Mouse (Mus musculus): Measurements from ENCODE around the gene 1810010H24Rik. TPM values are rescaled to one million over a fixed set of nuclear protein-coding genes. Genes with fewer than 3 reads are reported as not detected.
"Not testable (repeated sequence)": the region's sequence is repeated elsewhere in the genome, so short reads cannot be mapped to it uniquely, and the experiment has no call there.

The 1810010H24Rik gene
- polyA plus RNA-seq, 1 experiment, result 0.47 TPM

DNA sequence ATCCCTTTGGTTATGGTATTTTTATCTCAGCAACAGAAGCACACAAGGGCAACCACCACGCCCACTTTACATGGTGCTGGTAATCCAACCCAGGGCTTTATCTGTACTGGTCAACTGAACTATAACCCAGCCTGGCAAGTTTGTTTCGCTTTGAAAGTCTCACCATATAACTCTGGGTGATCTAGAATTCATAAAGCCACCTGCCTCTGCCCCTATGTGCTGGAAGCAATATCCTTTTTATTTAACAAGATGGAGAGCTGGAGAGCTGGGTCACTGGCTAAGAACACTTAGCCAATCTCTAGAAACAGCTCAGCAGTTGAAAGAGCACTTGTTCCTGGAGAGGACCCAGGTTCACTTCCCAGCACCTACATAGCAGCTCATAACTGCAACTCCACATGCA is 38.1 kb upstream of the 1810010H24Rik start:
- TF ChIP-seq FOSL1 (IDR thresholded peaks at IDR 0.05; ENCODE audit: insufficient read depth, low read length, poor library complexity, severe bottlenecking) (no peak), MYOD1 (IDR thresholded peaks at IDR 0.05; ENCODE audit: control insufficient read depth, insufficient read length, low read depth) (no peak), USF1 (IDR thresholded peaks at IDR 0.05; ENCODE audit: low read depth) (no peak), MAX (IDR thresholded peaks at IDR 0.05) (no peak), MYOG (IDR thresholded peaks at IDR 0.05; ENCODE audit: control insufficient read depth, extremely low read depth, insufficient read length) (no peak), CTCF (IDR thresholded peaks at IDR 0.05; ENCODE audit: control insufficient read depth, insufficient read depth, insufficient read length) (no peak), CEBPB (IDR thresholded peaks at IDR 0.05; ENCODE audit: low read depth) (no peak)
- peaks cover 20% of the 10 kb centered on the region for H3K79me2 ChIP-seq (ENCODE audit: control insufficient read depth, insufficient read depth)

DNA sequence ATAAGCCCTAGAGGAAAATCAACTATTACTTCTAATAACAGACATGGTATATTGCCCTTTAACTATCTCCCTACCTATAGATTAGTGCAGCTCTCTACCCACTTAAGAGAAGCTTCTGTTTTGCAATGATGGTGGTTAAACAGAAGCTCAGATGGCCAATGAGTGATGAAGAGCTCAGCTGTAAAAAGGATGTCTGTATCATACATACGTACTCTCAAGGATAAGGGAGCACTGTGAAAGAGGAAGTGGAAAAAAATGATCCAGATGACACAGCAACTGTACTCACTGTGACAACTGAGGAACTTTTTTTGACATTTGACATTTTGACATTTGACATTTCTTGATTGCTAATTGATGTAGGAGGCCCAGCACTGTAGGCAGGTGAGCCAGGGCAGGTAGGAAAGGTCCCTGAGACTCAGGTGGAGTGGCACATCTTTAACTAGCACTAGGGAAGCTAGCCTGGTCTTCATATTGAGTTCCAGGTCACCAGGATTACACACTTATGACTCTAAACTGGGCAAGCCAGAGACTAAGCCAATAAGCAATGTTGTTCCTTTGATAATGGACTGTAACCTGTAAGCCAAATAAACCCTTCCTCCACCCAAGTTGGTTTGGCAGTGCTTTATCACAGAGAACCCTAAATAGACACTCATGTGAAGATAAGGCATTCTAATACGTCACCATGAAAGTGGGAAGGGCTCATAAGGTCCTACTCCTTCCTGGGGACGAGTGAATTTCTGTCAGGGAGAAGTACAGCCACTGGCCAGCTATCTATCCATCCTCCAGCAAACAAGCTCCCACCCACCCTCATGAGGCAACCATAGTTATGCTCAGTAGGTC is 31.0 kb upstream of the 1810010H24Rik start:
- H3K27me3 ChIP-seq (ENCODE audit: control insufficient read depth, insufficient read depth, insufficient read length), result no peaks in the 10 kb centered on the region
- H3K4me3 ChIP-seq (ENCODE audit: insufficient read depth, poor library complexity, severe bottlenecking), result no peak overlapping the region
- peaks cover 64% of the 10 kb centered on the region for H3K79me3 ChIP-seq (ENCODE audit: low read depth)
- peaks cover 85% of the 10 kb centered on the region for H3K79me2 ChIP-seq (ENCODE audit: control insufficient read depth, insufficient read depth)
- no peak overlapping the region for H3ac ChIP-seq (ENCODE audit: control insufficient read depth, insufficient read length, low read depth)
- TF ChIP-seq MAX (IDR thresholded peaks at IDR 0.05) (no peak), MYOD1 (IDR thresholded peaks at IDR 0.05; ENCODE audit: control insufficient read depth, insufficient read length, low read depth) (no peak), FOSL1 (IDR thresholded peaks at IDR 0.05; ENCODE audit: insufficient read depth, low read length, poor library complexity, severe bottlenecking) (no peak), MYOG (IDR thresholded peaks at IDR 0.05; ENCODE audit: control insufficient read depth, extremely low read depth, insufficient read length) (no peak), CTCF (IDR thresholded peaks at IDR 0.05; ENCODE audit: control insufficient read depth, insufficient read depth, insufficient read length) (no peak), CEBPB (IDR thresholded peaks at IDR 0.05; ENCODE audit: low read depth) (no peak), USF1 (IDR thresholded peaks at IDR 0.05; ENCODE audit: low read depth) (no peak)
- H3K36me3 ChIP-seq (ENCODE audit: control insufficient read depth, insufficient read depth), result peaks cover 87% of the 10 kb centered on the region

More for the DNA sequence above, 38.1 kb upstream of the 1810010H24Rik start:
- peaks cover 72% of the 10 kb centered on the region for H3K36me3 ChIP-seq (ENCODE audit: control insufficient read depth, insufficient read depth)
- peaks cover 3% of the 10 kb centered on the region for H3K79me3 ChIP-seq (ENCODE audit: low read depth)
- no peak overlapping the region for H3ac ChIP-seq (ENCODE audit: control insufficient read depth, insufficient read length, low read depth)
- H3K4me3 ChIP-seq (ENCODE audit: insufficient read depth, poor library complexity, severe bottlenecking), result no peak overlapping the region
- no peaks in the 10 kb centered on the region for H3K27me3 ChIP-seq (ENCODE audit: control insufficient read depth, insufficient read depth, insufficient read length)

DNA sequence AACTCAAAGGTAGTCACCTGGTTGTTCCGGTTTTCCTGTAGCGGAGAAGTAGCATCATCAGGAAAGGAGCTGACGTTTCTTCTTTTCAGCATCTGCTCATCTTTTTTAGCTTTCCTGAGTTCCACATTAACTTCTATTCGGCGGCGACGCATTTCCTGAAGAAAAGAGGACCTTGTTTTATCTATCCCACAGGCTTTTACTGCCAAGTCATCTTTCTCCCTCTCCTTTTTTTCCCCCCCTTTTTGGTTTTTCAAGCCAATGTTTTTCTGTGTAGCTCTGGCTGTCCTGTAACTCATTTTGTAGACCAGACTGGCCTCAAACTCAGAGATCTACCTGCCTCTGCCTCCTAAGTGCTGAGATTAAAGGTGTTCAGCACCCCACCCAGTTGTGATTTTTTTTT is 29.0 kb upstream of the 1810010H24Rik start:
- not testable (repeated sequence) for H3K27me3 ChIP-seq (ENCODE audit: control insufficient read depth, insufficient read depth, insufficient read length); H3ac ChIP-seq (ENCODE audit: control insufficient read depth, insufficient read length, low read depth)
- Histone ChIP-seq H3K36me3 (ENCODE audit: control insufficient read depth, insufficient read depth) (peaks cover 67% of the 10 kb centered on the region), H3K4me3 (ENCODE audit: insufficient read depth, poor library complexity, severe bottlenecking) (peak overlapping the region; percentile 84), H3K79me2 (ENCODE audit: control insufficient read depth, insufficient read depth) (peaks cover 75% of the 10 kb centered on the region), H3K79me3 (ENCODE audit: low read depth) (peaks cover 63% of the 10 kb centered on the region)

DNA sequence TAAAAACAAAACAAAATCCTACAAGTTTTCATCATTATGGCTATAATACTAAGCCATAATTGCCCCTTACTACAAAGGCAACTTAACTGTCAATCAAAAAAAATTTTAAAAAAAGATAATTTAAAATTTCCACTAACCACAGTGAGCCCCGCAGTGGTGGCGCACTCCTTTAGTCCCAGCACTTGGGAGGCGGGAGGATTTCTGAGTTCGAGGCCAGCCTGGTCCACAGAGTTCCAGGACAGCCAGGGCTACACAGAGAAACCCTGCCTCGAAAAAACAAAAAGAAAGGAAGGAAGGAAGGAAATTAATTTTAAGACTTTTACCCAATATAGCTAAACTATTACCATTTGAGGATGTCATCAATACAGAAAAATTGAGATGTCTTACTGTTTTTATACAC is 27.5 kb upstream of the 1810010H24Rik start:
- TF ChIP-seq MYOG (IDR thresholded peaks at IDR 0.05; ENCODE audit: control insufficient read depth, extremely low read depth, insufficient read length), result no peak
- no peak for TF ChIP-seq MAX (IDR thresholded peaks at IDR 0.05)
- TF ChIP-seq CTCF (IDR thresholded peaks at IDR 0.05; ENCODE audit: control insufficient read depth, insufficient read depth, insufficient read length), result no peak
- no peak for TF ChIP-seq USF1 (IDR thresholded peaks at IDR 0.05; ENCODE audit: low read depth)
- H3K79me2 ChIP-seq (ENCODE audit: control insufficient read depth, insufficient read depth), result peaks cover 64% of the 10 kb centered on the region
- H3K36me3 ChIP-seq (ENCODE audit: control insufficient read depth, insufficient read depth), result peaks cover 56% of the 10 kb centered on the region
- H3K79me3 ChIP-seq (ENCODE audit: low read depth), result peaks cover 58% of the 10 kb centered on the region
- no peaks in the 10 kb centered on the region for H3K27me3 ChIP-seq (ENCODE audit: control insufficient read depth, insufficient read depth, insufficient read length)
- peak overlapping the region; percentile 84 for H3K4me3 ChIP-seq (ENCODE audit: insufficient read depth, poor library complexity, severe bottlenecking)
- no peak overlapping the region for H3ac ChIP-seq (ENCODE audit: control insufficient read depth, insufficient read length, low read depth)

DNA sequence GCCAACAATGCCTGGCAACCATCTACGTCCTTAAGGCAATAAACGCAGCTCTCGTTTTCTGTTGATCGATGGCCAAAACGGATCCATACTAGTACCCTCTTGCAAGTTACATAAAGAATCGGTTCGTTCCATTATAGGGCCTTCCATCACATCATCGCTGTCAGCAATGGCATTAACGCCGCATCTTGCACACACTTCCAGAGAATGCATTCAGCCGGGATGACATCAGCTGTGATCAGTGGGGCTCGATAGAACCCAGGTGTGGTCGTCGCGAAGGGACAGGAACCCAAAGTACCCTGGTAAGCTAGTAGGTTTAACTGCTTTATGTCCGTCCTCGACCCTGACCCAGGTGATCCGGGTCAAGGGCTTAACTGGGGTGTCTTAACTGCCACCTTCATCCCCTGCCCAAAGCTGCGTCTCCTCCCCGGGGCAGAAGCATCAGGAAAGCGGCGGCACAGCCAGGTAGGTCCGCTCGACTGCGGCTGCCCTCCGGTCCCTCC is 26.8 kb upstream of the 1810010H24Rik start:
- H3K36me3 ChIP-seq (ENCODE audit: control insufficient read depth, insufficient read depth), result peaks cover 50% of the 10 kb centered on the region
- H3K27me3 ChIP-seq (ENCODE audit: control insufficient read depth, insufficient read depth, insufficient read length), result no peaks in the 10 kb centered on the region
- peak overlapping the region; percentile 96 for H3ac ChIP-seq (ENCODE audit: control insufficient read depth, insufficient read length, low read depth)
- peaks cover 52% of the 10 kb centered on the region for H3K79me3 ChIP-seq (ENCODE audit: low read depth)
- peak overlapping the region; percentile 84 for H3K4me3 ChIP-seq (ENCODE audit: insufficient read depth, poor library complexity, severe bottlenecking)
- no peak for TF ChIP-seq USF1 (IDR thresholded peaks at IDR 0.05; ENCODE audit: low read depth)
- no peak for TF ChIP-seq CEBPB (IDR thresholded peaks at IDR 0.05; ENCODE audit: low read depth)
- no peak for TF ChIP-seq MYOG (IDR thresholded peaks at IDR 0.05; ENCODE audit: control insufficient read depth, extremely low read depth, insufficient read length)
- no peak for TF ChIP-seq MYOD1 (IDR thresholded peaks at IDR 0.05; ENCODE audit: control insufficient read depth, insufficient read length, low read depth)
- TF ChIP-seq MAX (IDR thresholded peaks at IDR 0.05), result no peak
- TF ChIP-seq CTCF (IDR thresholded peaks at IDR 0.05; ENCODE audit: control insufficient read depth, insufficient read depth, insufficient read length), result no peak
- TF ChIP-seq FOSL1 (IDR thresholded peaks at IDR 0.05; ENCODE audit: insufficient read depth, low read length, poor library complexity, severe bottlenecking), result no peak
- H3K79me2 ChIP-seq (ENCODE audit: control insufficient read depth, insufficient read depth), result peaks cover 57% of the 10 kb centered on the region
